Mouse (Mus musculus) ES-Bruce4 (cell line): ENCODE data around the gene Samd14. TPM values are rescaled to one million over a fixed set of nuclear protein-coding genes. Genes with fewer than 3 reads are reported as not detected.
"Not testable (repeated sequence)": the region's sequence is repeated elsewhere in the genome, so short reads cannot be mapped to it uniquely, and the experiment has no call there.

ENCODE experiments used
- H3K27ac ChIP-seq: 2 replicates; pipeline ENCODE4 v1.5.1; 2012; ENCODE audit warnings: low read length, inconsistent platforms; ENCODE audit not compliant: insufficient read depth
- H3K27me3 ChIP-seq: 2 replicates; pipeline ENCODE4 v1.6.1; 2012; ENCODE audit warnings: mild to moderate bottlenecking, low read length, inconsistent platforms; ENCODE audit not compliant: control insufficient read depth, poor library complexity, insufficient read depth, severe bottlenecking
- H3K36me3 ChIP-seq: 2 replicates; pipeline ENCODE4 v1.6.1; 2012; ENCODE audit warnings: inconsistent platforms, mild to moderate bottlenecking, low read length, moderate library complexity; ENCODE audit not compliant: control insufficient read depth, poor library complexity, insufficient read depth, severe bottlenecking
- H3K4me1 ChIP-seq: one replicate; pipeline ENCODE4 v1.8.1; 2011; ENCODE audit warnings: low read length; ENCODE audit not compliant: control insufficient read depth, insufficient read depth
- H3K4me3 ChIP-seq: 2 replicates; pipeline ENCODE4 v1.5.1; 2011; ENCODE audit warnings: low read depth, mild to moderate bottlenecking, low read length
- H3K9ac ChIP-seq: 2 replicates; pipeline ENCODE4 v1.6.1; 2012; ENCODE audit warnings: low read depth, mild to moderate bottlenecking, inconsistent platforms; ENCODE audit not compliant: poor library complexity, severe bottlenecking
- H3K9me3 ChIP-seq: replicated peaks from 2 replicates; pipeline ENCODE4 v1.6.1; 2012; ENCODE audit warnings: mild to moderate bottlenecking, low read length, inconsistent platforms; ENCODE audit not compliant: control insufficient read depth, poor library complexity, insufficient read depth, severe bottlenecking
- CTCF ChIP-seq: IDR thresholded peaks from one replicate; pipeline ENCODE4 v1.8.1; 2011; ENCODE audit warnings: low read depth, low read length
- EP300 ChIP-seq: IDR thresholded peaks from 2 replicates; pipeline ENCODE4 v1.6.1; 2011; ENCODE audit warnings: low read depth, low read length; ENCODE audit not compliant: insufficient read depth
- POLR2A ChIP-seq: IDR thresholded peaks from one replicate; pipeline ENCODE4 v1.8.1; 2011; ENCODE audit warnings: low read length; ENCODE audit not compliant: insufficient read depth
- polyA plus RNA-seq: library from polyadenylated mRNA; stranded (reverse); fragments of >200 nt; gene quantifications from 2 replicates; pipeline ENCODE4 v1.2.4, GENCODE M21; 2011; ENCODE audit warnings: low read depth; ENCODE audit not compliant: missing spikeins, insufficient read depth, insufficient read length

Samd14 gene
- polyA plus RNA-seq, 1 experiment, result 0.30 TPM

- Histone ChIP-seq H3K9me3 (no peaks in the 10 kb centered on the region), H3K4me1 (no peaks in the 10 kb centered on the region), H3K36me3 (no peaks in the 10 kb centered on the region), H3K27ac (no peak overlapping the region), H3K27me3 (peaks cover 5% of the 10 kb centered on the region), H3K9ac (peak overlapping the region; percentile 60), H3K4me3 (peak overlapping the region; percentile 59)
- TF ChIP-seq CTCF (no peak), EP300 (no peak), POLR2A (no peak)
These were observed 3.0 kb upstream of the Samd14 start for GRCm38 (mm10) chr11:95006525-95007219.

GRCm38 (mm10) chr11:95007418-95007817 lies 2.3 kb upstream of the Samd14 start:
- Histone ChIP-seq H3K27ac (no peak overlapping the region), H3K9me3 (no peaks in the 10 kb centered on the region), H3K9ac (no peak overlapping the region), H3K4me3 (no peak overlapping the region), H3K27me3 (peaks cover 5% of the 10 kb centered on the region), H3K36me3 (no peaks in the 10 kb centered on the region), H3K4me1 (no peaks in the 10 kb centered on the region)
- TF ChIP-seq EP300, result no peak
- TF ChIP-seq CTCF, result no peak
- TF ChIP-seq POLR2A, result no peak

GRCm38 (mm10) chr11:95008661-95009628 lies 734 bp upstream of the Samd14 start:
- no peaks in the 10 kb centered on the region for H3K4me1 ChIP-seq
- no peaks in the 10 kb centered on the region for H3K9me3 ChIP-seq

GRCm38 (mm10) chr11:95010141-95010739 lies 561 bp downstream of the Samd14 start:
- H3K4me1 ChIP-seq, result no peaks in the 10 kb centered on the region
- TF ChIP-seq CTCF (no peak), EP300 (no peak), POLR2A (no peak)
- H3K27ac ChIP-seq, result no peak overlapping the region
- peaks cover 5% of the 10 kb centered on the region for H3K27me3 ChIP-seq
- H3K9me3 ChIP-seq, result no peaks in the 10 kb centered on the region
- H3K4me3 ChIP-seq, result peak overlapping the region; percentile 73
- no peaks in the 10 kb centered on the region for H3K36me3 ChIP-seq
- H3K9ac ChIP-seq, result peak overlapping the region; percentile 70

More at GRCm38 (mm10) chr11:95008661-95009628, 734 bp upstream of the Samd14 start:
- H3K4me3 ChIP-seq, result peak overlapping the region; percentile 57
- H3K9ac ChIP-seq, result peak overlapping the region; percentile 70
- no peaks in the 10 kb centered on the region for H3K36me3 ChIP-seq
- H3K27me3 ChIP-seq, result peaks cover 5% of the 10 kb centered on the region
- H3K27ac ChIP-seq, result no peak overlapping the region
- TF ChIP-seq POLR2A (no peak), EP300 (no peak), CTCF (no peak)

- H3K27ac ChIP-seq, H3K9ac ChIP-seq, H3K9me3 ChIP-seq, H3K36me3 ChIP-seq, H3K27me3 ChIP-seq, H3K4me1 ChIP-seq, H3K4me3 ChIP-seq: not testable (repeated sequence)
These were observed 1.2 kb downstream of the Samd14 start for GRCm38 (mm10) chr11:95010841-95011403.
